Comparison of ENCODE assay signal across 7 mouse cellular contexts in the genomic region with DNA sequence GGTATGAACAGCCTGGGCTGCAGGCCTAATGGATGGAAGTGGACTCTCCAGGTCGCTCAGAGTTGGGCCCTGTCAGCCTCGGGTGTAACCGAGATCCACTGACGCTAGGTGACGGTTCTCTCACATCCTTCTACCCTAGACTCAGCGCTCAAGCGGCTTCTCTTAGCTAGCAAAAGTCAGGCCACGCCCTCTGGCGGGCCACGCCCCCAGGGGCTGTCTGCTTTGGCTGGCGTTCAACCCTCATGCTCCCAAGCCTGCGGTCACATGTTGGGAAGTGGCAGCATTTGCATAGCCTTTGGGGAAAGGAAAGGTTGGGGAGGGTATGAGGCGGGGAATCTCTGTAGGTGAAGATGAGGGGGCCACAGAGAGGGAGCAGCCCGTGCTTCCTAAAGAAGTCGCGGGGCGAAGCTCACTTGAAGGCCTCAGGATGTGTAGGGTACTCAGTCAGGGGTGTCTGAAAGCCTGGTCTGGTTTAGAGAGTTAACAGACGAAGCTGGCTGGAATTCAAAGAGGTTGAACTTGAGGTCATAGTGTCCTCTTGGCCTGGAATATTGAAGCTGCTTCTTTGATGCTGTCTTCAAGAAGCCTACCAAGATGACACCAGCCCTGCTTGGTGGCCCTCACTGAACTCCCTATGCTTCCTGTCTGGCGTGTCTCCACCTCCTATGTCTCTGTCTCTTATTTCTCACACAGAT. TPM values are rescaled to one million over a fixed set of nuclear protein-coding genes. Genes with fewer than 3 reads are reported as not detected.
A peak's percentile ranks its signal among the peaks of the same experiment; 100 is the strongest.
DNase-seq lines count a peak whose midpoint lies in the region; ATAC-seq lines count a peak whose summit lies in the region.

No protein-coding gene starts in this region.

- no peaks in the 10 kb centered on the region for H3K36me3 ChIP-seq in embryonic facial prominence, embryonic 11.5 days (replicated peaks; ENCODE audit: control insufficient read depth, insufficient read depth, low read depth, low read length)
- H3K36me3 ChIP-seq in heart, embryonic 10.5 days = no peaks in the 10 kb centered on the region
- H3K36me3 ChIP-seq in neural tube, embryonic 13.5 days = no peaks in the 10 kb centered on the region

- H3K4me1 ChIP-seq in embryonic facial prominence, embryonic 11.5 days (ENCODE audit: control insufficient read depth, insufficient read depth, low read length) = no peaks in the 10 kb centered on the region; the same call in 1 of the 2 replicates
- peaks cover 34% of the 10 kb centered on the region for H3K4me1 ChIP-seq in heart, embryonic 10.5 days
- H3K4me1 ChIP-seq in neural tube, embryonic 13.5 days (replicated peaks) = peaks cover 36% of the 10 kb centered on the region

- no peak overlapping the region for H3K27ac ChIP-seq in embryonic facial prominence, embryonic 11.5 days (replicated peaks; ENCODE audit: low read depth, low read length)
- 0 out of 2 replicates have a peak overlapping the region, but pooled peaks have one; percentile 25 for H3K27ac ChIP-seq in heart, embryonic 10.5 days
- H3K27ac ChIP-seq in neural tube, embryonic 13.5 days (replicated peaks) = no peak overlapping the region

- no peaks in the 10 kb centered on the region for H3K9me3 ChIP-seq in embryonic facial prominence, embryonic 11.5 days (replicated peaks; ENCODE audit: control insufficient read depth, low read length)
- no peaks in the 10 kb centered on the region for H3K9me3 ChIP-seq in heart, embryonic 10.5 days
- no peaks in the 10 kb centered on the region for H3K9me3 ChIP-seq in neural tube, embryonic 13.5 days

- no peak overlapping the region for H3K9ac ChIP-seq in embryonic facial prominence, embryonic 11.5 days (replicated peaks; ENCODE audit: low read length)
- peak overlapping the region; percentile 32; the same call in 1 of the 2 replicates for H3K9ac ChIP-seq in neural tube, embryonic 13.5 days

- peaks cover 43% of the 10 kb centered on the region for H3K27me3 ChIP-seq in embryonic facial prominence, embryonic 11.5 days (ENCODE audit: control insufficient read depth, insufficient read depth, low read length)
- peaks cover 77% of the 10 kb centered on the region for H3K27me3 ChIP-seq in heart, embryonic 10.5 days (ENCODE audit: insufficient read depth, poor library complexity, severe bottlenecking)
- H3K27me3 ChIP-seq in neural tube, embryonic 13.5 days = peaks cover 68% of the 10 kb centered on the region

- 5% methylated on average over 19 of the region's 19 CpGs for WGBS in embryonic facial prominence, embryonic 11.5 days
- 6% methylated on average over 19 of the region's 19 CpGs for WGBS in heart, embryonic 10.5 days
- 6% methylated on average over 19 of the region's 19 CpGs for WGBS in neural tube, embryonic 13.5 days

- peak overlapping the region; percentile 14; the same call in 1 of the 2 replicates for H3K4me3 ChIP-seq in embryonic facial prominence, embryonic 11.5 days (ENCODE audit: low read depth, low read length)
- peak overlapping the region; percentile 44 for H3K4me3 ChIP-seq in heart, embryonic 10.5 days
- H3K4me3 ChIP-seq in neural tube, embryonic 13.5 days = peak overlapping the region; percentile 16

- peak; percentile 61; the same call in 1 of the 2 replicates for ATAC-seq in embryonic facial prominence, embryonic 11.5 days (replicated peaks; ENCODE audit: insufficient number of reproducible peaks, low FRiP score, low TSS enrichment, low read depth)
- ATAC-seq in neural tube, embryonic 13.5 days (ENCODE audit: low read depth) = peak; percentile 73

- peak; percentile 42 to 51 for DNase-seq in adrenal gland, adult 18-20 months (ENCODE audit: low spot score in 2 of 2)
- DNase-seq in embryonic facial prominence, embryonic 11.5 days (ENCODE audit: low spot score) = peak; percentile 84
- peak; percentile 89 for DNase-seq in heart, embryonic 10.5 days (ENCODE audit: low spot score)
- DNase-seq in kidney, adult 18-20 months = peak; percentile 84
- peak; percentile 67 to 72 for DNase-seq in lung, adult 18-20 months
- no peak for DNase-seq in layer of hippocampus, adult 11-12 months (ENCODE audit: low spot score)

- peak overlapping the region; percentile 42 for H3K4me2 ChIP-seq in embryonic facial prominence, embryonic 11.5 days (ENCODE audit: low read depth, low read length)
- peak overlapping the region; percentile 48 for H3K4me2 ChIP-seq in neural tube, embryonic 13.5 days

RNA-seq across cellular contexts. Expression of gene Kcnip3, which starts 37.3 kb away (rescaled TPM):
- total RNA-seq in adrenal gland, adult 18-20 months (2021) = 1 to 10 TPM; 5.3 to 6.0 TPM
- 2.8 and 3.0 TPM in 2 replicates for polyA plus RNA-seq in embryonic facial prominence, embryonic 11.5 days (2014; fragmentation: Nextera tagmentation; extraction: Ambion mirVana)
- polyA plus RNA-seq in heart, embryonic 10.5 days (2016; fragmentation: Nextera tagmentation; extraction: Ambion mirVana) = 1.7 and 2.1 TPM in 2 replicates
- 3.1 and 3.9 TPM in 2 replicates for polyA plus RNA-seq in neural tube, embryonic 13.5 days (2015; fragmentation: Nextera tagmentation; extraction: Ambion mirVana)

RNA-seq across cellular contexts. Expression of gene Fahd2a, which starts 40.3 kb away (rescaled TPM):
- total RNA-seq in adrenal gland, adult 18-20 months (2021) = 10 to 100 TPM; 46.4 to 48.2 TPM
- polyA plus RNA-seq in embryonic facial prominence, embryonic 11.5 days (2014; fragmentation: Nextera tagmentation; extraction: Ambion mirVana) = 24.0 and 24.8 TPM in 2 replicates
- polyA plus RNA-seq in heart, embryonic 10.5 days (2016; fragmentation: Nextera tagmentation; extraction: Ambion mirVana) = 24.5 and 27.8 TPM in 2 replicates
- 24.7 and 32.5 TPM in 2 replicates for polyA plus RNA-seq in neural tube, embryonic 13.5 days (2015; fragmentation: Nextera tagmentation; extraction: Ambion mirVana)

RNA-seq across cellular contexts. Expression of gene Prom2, which starts 56.6 kb away (rescaled TPM):
- under 1 TPM; 0.46 to 0.70 TPM for total RNA-seq in adrenal gland, adult 18-20 months (2021)
- polyA plus RNA-seq in embryonic facial prominence, embryonic 11.5 days (2014; fragmentation: Nextera tagmentation; extraction: Ambion mirVana) = 1.6 and 1.9 TPM in 2 replicates
- 0.33 and 1.2 TPM in 2 replicates for polyA plus RNA-seq in heart, embryonic 10.5 days (2016; fragmentation: Nextera tagmentation; extraction: Ambion mirVana)
- not detected in 2 replicates for polyA plus RNA-seq in neural tube, embryonic 13.5 days (2015; fragmentation: Nextera tagmentation; extraction: Ambion mirVana)

RNA-seq across cellular contexts. Expression of gene Gpat2, which starts 59.6 kb away (rescaled TPM):
- under 1 TPM in 1 of 2 experiments, not detected in 1; 0.19 TPM for total RNA-seq in adrenal gland, adult 18-20 months (2021)
- 0.31 TPM in 1 of 2 replicates, not detected in the other for polyA plus RNA-seq in embryonic facial prominence, embryonic 11.5 days (2014; fragmentation: Nextera tagmentation; extraction: Ambion mirVana)
- polyA plus RNA-seq in heart, embryonic 10.5 days (2016; fragmentation: Nextera tagmentation; extraction: Ambion mirVana) = 0.28 and 0.71 TPM in 2 replicates
- 0.29 and 0.31 TPM in 2 replicates for polyA plus RNA-seq in neural tube, embryonic 13.5 days (2015; fragmentation: Nextera tagmentation; extraction: Ambion mirVana)
